Comparison of ENCODE assay signal across 16 mouse cellular contexts in genomic region chr2:144709285-144709684, GRCm38 (mm10).
A peak's percentile ranks its signal among the peaks of the same experiment; 100 is the strongest.
DNase-seq lines count a peak whose midpoint lies in the region; ATAC-seq and TF ChIP-seq lines count a peak whose summit lies in the region.
"Had no signal": no experiment of that assay in that cellular context is flagged by ENCODE, and none has a peak within 500 bp of the region (broad histone marks: within the 10 kb centered on the region; RNA-seq: fewer than 3 reads in every experiment).

No protein-coding gene starts in this region.

- H3K27me3 ChIP-seq in hindbrain, embryonic 11.5 days (ENCODE audit: control insufficient read depth, insufficient read depth, low read length), result no peaks in the 10 kb centered on the region
- no peaks in the 10 kb centered on the region for H3K27me3 ChIP-seq in hindbrain, embryonic 13.5 days
- H3K27me3 ChIP-seq in stomach, embryonic 14.5 days (ENCODE audit: control insufficient read depth, insufficient read depth, low read length), result no peaks in the 10 kb centered on the region
- no peaks in the 10 kb centered on the region for H3K27me3 ChIP-seq in stomach, postnatal 0 days (ENCODE audit: control insufficient read depth, insufficient read depth, low read length)
- H3K27me3 ChIP-seq in hindbrain, postnatal 0 days (ENCODE audit: insufficient read depth, low read length), result no peaks in the 10 kb centered on the region
- H3K27me3 ChIP-seq: lung, embryonic 15.5 days; megakaryocyte, embryonic 14.5 days; stomach, embryonic 15.5 days had no signal

- TF ChIP-seq CTCF in stomach, postnatal 0 days (IDR thresholded peaks at IDR 0.05; ENCODE audit: low read depth), result no peak
- no peak for TF ChIP-seq CTCF in hindbrain, postnatal 0 days (IDR thresholded peaks at IDR 0.05; ENCODE audit: low read depth)

- no peaks in the 10 kb centered on the region for H3K4me1 ChIP-seq in hindbrain, embryonic 11.5 days (replicated peaks; ENCODE audit: control insufficient read depth, insufficient read depth, low read length)
- H3K4me1 ChIP-seq in hindbrain, embryonic 13.5 days (replicated peaks), result peaks cover 22% of the 10 kb centered on the region
- H3K4me1 ChIP-seq in stomach, embryonic 14.5 days (ENCODE audit: control insufficient read depth, insufficient read depth, low read length), result no peaks in the 10 kb centered on the region
- H3K4me1 ChIP-seq in stomach, postnatal 0 days (replicated peaks; ENCODE audit: control insufficient read depth, insufficient read depth), result no peaks in the 10 kb centered on the region
- H3K4me1 ChIP-seq in hindbrain, postnatal 0 days (ENCODE audit: insufficient read depth, low read length), result no peaks in the 10 kb centered on the region
- H3K4me1 ChIP-seq: lung, embryonic 15.5 days; megakaryocyte, embryonic 14.5 days; stomach, embryonic 15.5 days had no signal

- peak; percentile 44 for ATAC-seq in hindbrain, embryonic 11.5 days (ENCODE audit: low FRiP score)
- ATAC-seq in hindbrain, embryonic 13.5 days (ENCODE audit: low FRiP score), result no peak
- peak; percentile 56; the same call in 1 of the 2 replicates for ATAC-seq in stomach, embryonic 14.5 days (ENCODE audit: insufficient number of reproducible peaks, insufficient read depth, low FRiP score, low read depth)
- ATAC-seq in stomach, postnatal 0 days (ENCODE audit: low FRiP score, low TSS enrichment), result no peak
- ATAC-seq in hindbrain, postnatal 0 days, result no peak

- no peak for TF ChIP-seq EP300 in stomach, postnatal 0 days (optimal IDR thresholded peaks at IDR 0.05)

- no peaks in the 10 kb centered on the region for H3K9me3 ChIP-seq in hindbrain, embryonic 11.5 days (ENCODE audit: control insufficient read depth, low read length)
- H3K9me3 ChIP-seq in hindbrain, embryonic 13.5 days, result no peaks in the 10 kb centered on the region
- H3K9me3 ChIP-seq in stomach, embryonic 14.5 days (ENCODE audit: control insufficient read depth, low read depth, low read length), result no peaks in the 10 kb centered on the region
- H3K9me3 ChIP-seq in stomach, postnatal 0 days (ENCODE audit: control insufficient read depth, low read length), result no peaks in the 10 kb centered on the region
- no peaks in the 10 kb centered on the region for H3K9me3 ChIP-seq in hindbrain, postnatal 0 days (ENCODE audit: low read length)
- H3K9me3 ChIP-seq: lung, embryonic 15.5 days; stomach, embryonic 15.5 days had no signal

- WGBS in hindbrain, embryonic 11.5 days, result 55% methylated on average over 1 of the region's 1 CpGs
- WGBS in hindbrain, embryonic 13.5 days, result 69% methylated on average over 1 of the region's 1 CpGs
- 45% methylated on average over 1 of the region's 1 CpGs for WGBS in stomach, embryonic 14.5 days
- 45% methylated on average over 1 of the region's 1 CpGs for whole genome bisulfite sequencing in stomach, postnatal 0 days
- 58% methylated on average over 1 of the region's 1 CpGs for WGBS in hindbrain, postnatal 0 days

- H3K36me3 ChIP-seq in hindbrain, embryonic 11.5 days (ENCODE audit: control insufficient read depth, insufficient read depth, low read length), result no peaks in the 10 kb centered on the region
- H3K36me3 ChIP-seq in hindbrain, embryonic 13.5 days, result no peaks in the 10 kb centered on the region
- no peaks in the 10 kb centered on the region for H3K36me3 ChIP-seq in stomach, embryonic 14.5 days (ENCODE audit: control insufficient read depth, insufficient read depth, low read length)
- H3K36me3 ChIP-seq in stomach, postnatal 0 days (ENCODE audit: control insufficient read depth, insufficient read depth, low read length), result no peaks in the 10 kb centered on the region
- H3K36me3 ChIP-seq in hindbrain, postnatal 0 days (ENCODE audit: insufficient read depth, low read length), result no peaks in the 10 kb centered on the region
- H3K36me3 ChIP-seq: lung, embryonic 15.5 days; stomach, embryonic 15.5 days had no signal

- no peak overlapping the region for H3K4me2 ChIP-seq in hindbrain, embryonic 11.5 days (replicated peaks; ENCODE audit: low read depth, low read length)
- H3K4me2 ChIP-seq in hindbrain, embryonic 13.5 days, result no peak overlapping the region
- no peak overlapping the region for H3K4me2 ChIP-seq in stomach, embryonic 14.5 days (replicated peaks; ENCODE audit: low read depth, low read length)
- no peak overlapping the region for H3K4me2 ChIP-seq in stomach, postnatal 0 days (replicated peaks; ENCODE audit: low read depth)
- no peak overlapping the region for H3K4me2 ChIP-seq in hindbrain, postnatal 0 days (ENCODE audit: low read depth, low read length)
- H3K4me2 ChIP-seq: heart, embryonic 11.5 days; lung, embryonic 15.5 days; stomach, embryonic 15.5 days had no signal

- H3K4me3 ChIP-seq in hindbrain, embryonic 11.5 days (ENCODE audit: low read depth, low read length), result no peak overlapping the region
- no peak overlapping the region for H3K4me3 ChIP-seq in hindbrain, embryonic 13.5 days
- H3K4me3 ChIP-seq in stomach, embryonic 14.5 days (ENCODE audit: low read depth, low read length), result no peak overlapping the region
- H3K4me3 ChIP-seq in stomach, postnatal 0 days (ENCODE audit: low read depth, low read length), result no peak overlapping the region
- no peak overlapping the region for H3K4me3 ChIP-seq in hindbrain, postnatal 0 days (ENCODE audit: low read length)
- H3K4me3 ChIP-seq: lung, embryonic 15.5 days; megakaryocyte, embryonic 14.5 days; stomach, embryonic 15.5 days had no signal

- no peak overlapping the region for H3K27ac ChIP-seq in hindbrain, embryonic 11.5 days (ENCODE audit: low read depth, low read length)
- H3K27ac ChIP-seq in hindbrain, embryonic 13.5 days, result no peak overlapping the region
- H3K27ac ChIP-seq in stomach, embryonic 14.5 days (ENCODE audit: low read length), result no peak overlapping the region
- no peak overlapping the region for H3K27ac ChIP-seq in stomach, postnatal 0 days (replicated peaks)
- no peak overlapping the region for H3K27ac ChIP-seq in hindbrain, postnatal 0 days
- H3K27ac ChIP-seq: lung, embryonic 15.5 days; stomach, embryonic 15.5 days had no signal

- peak; percentile 46 for DNase-seq in hindbrain, embryonic 11.5 days (ENCODE audit: low spot score)
- no peak for DNase-seq in stomach, postnatal 0 days (ENCODE audit: low spot score)
- peak; percentile 29 for DNase-seq in hindbrain, postnatal 0 days (ENCODE audit: low spot score)
- DNase-seq in retina, postnatal 1 day, result peak; percentile 42
- DNase-seq in Muller cell, postnatal 12 days (ENCODE audit: inconsistent ontology term), result no peak
- no peak for DNase-seq in cerebellum, adult 18-20 months
- DNase-seq: cerebellum, postnatal 10 days; gastrocnemius, postnatal 10 days; left cerebral cortex, postnatal 4 days; thymus, postnatal 36 days had no signal

- no peak overlapping the region for H3K9ac ChIP-seq in hindbrain, embryonic 11.5 days (ENCODE audit: low read depth, low read length)
- H3K9ac ChIP-seq in hindbrain, embryonic 13.5 days, result no peak overlapping the region
- H3K9ac ChIP-seq in stomach, embryonic 14.5 days (replicated peaks; ENCODE audit: low read depth, low read length), result no peak overlapping the region
- H3K9ac ChIP-seq in stomach, postnatal 0 days (ENCODE audit: low read length), result no peak overlapping the region
- H3K9ac ChIP-seq in hindbrain, postnatal 0 days (replicated peaks; ENCODE audit: low read length), result no peak overlapping the region
- H3K9ac ChIP-seq: lung, embryonic 15.5 days; stomach, embryonic 15.5 days had no signal

Comparison
In these comparisons a context has a peak if more than half of its experiments do, and no peak if none do; other contexts are left out.
1. ATAC-seq: peak in hindbrain, embryonic 11.5 days (single experiment) and stomach, embryonic 14.5 days (single experiment); none in hindbrain, embryonic 13.5 days (single experiment), stomach, postnatal 0 days (single experiment) and hindbrain, postnatal 0 days (single experiment).
2. DNase-seq: peak in hindbrain, embryonic 11.5 days (single experiment), hindbrain, postnatal 0 days (single experiment) and retina, postnatal 1 day (single experiment); none in stomach, postnatal 0 days (single experiment), Muller cell, postnatal 12 days (single experiment) and cerebellum, adult 18-20 months (0 of 2).